Mouse (Mus musculus) cerebellum, adult (tissue): ENCODE measurements around the gene Crkl.
A peak's percentile ranks its signal among the peaks of the same experiment; 100 is the strongest.
"Not testable (repeated sequence)": the region's sequence is repeated elsewhere in the genome, so short reads cannot be mapped to it uniquely, and the experiment has no call there.

Experiments
- ATAC-seq: cut with Nextera tagmentation; 2 replicates; pipeline ENCODE4 v1.9.2; 2017; ENCODE audit warnings: mild to moderate bottlenecking, moderate library complexity, mixed read lengths; ENCODE audit not compliant: insufficient number of reproducible peaks, low FRiP score, low TSS enrichment

Crkl gene

DNA sequence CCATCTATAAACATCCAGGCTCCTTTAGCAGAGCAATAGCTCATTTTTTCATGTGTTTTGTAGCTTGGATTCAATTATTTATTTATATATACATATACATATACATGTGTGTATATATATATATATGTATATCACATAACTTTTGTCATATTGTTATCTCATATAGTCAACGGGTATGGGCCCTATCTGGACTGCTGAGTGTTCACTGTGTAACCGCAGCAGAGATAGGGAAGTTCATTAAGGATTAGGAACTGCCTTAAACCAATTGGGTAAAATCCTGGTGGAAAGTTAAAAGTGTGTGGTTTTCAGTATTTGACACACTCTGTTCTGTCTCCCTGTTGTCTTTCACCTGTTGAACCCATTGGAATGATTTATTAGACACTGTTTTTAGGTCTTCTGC, 29.7 kb downstream of the Crkl start:
- ATAC-seq: no peak

DNA sequence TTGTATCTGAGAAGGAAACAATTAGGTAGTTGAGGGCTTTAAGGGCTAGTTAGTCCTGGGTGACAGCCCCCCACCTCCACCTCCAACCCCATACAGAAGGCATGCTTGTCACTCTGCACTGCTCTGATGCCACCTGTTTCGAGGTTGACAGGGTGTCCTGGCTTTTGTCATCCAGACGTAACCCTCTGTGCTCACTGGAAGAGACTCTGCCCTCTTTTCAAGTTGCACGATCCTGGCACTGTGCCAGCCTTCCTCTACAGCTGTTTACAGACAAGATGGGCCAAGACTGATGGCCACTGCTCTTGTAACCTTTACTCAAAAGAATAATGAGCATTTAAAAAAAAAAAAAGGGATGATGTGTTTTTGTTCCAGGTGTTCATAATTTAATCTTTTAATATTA, 34.7 kb downstream of the Crkl start:
- no peak for ATAC-seq

DNA sequence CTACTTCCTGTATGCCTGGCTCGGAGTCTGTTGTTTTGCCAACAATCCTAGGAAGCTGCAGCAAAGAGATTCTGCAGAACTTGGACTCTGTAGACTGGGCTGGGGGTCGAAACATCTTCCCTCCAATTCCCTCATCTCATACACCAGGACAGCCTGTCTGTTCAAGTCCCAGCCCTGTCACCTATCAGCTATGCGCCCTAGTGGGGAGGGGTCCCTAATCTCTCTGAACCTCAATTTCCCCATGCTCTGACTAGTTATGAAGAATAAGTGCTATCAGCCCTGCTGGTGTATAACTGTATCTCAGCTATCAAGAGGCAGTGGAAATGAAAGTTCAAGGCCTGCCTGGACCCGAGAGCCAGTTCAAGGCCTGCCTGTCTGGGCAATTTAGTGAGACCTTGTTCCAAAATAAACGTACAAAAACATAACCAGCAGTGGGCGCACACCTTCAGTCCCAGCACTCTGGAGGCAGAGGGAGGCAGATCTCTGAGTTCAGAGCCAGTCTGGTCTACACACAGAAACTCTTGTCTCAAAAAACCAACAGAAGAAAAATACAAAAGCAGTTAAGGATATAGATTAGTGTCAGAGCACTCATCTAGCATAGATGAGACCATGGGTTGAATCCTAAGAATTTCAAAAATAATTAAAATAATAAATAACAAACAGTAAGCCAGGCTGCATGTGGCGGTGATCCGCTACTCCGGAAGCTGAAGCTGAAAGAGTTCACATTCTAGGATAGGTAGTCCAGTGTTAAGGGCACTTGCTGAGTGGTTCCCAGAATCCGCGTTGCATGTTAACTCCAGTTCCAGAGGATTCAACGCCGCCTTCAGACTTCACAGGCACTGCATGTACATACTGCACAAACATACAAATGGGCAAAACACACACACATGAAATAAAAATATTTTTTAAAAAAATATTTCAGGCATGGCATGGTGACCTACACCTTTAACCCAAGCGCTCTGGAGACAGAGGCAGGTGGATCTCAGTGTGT, 37.0 kb downstream of the Crkl start:
- ATAC-seq: no peak

DNA sequence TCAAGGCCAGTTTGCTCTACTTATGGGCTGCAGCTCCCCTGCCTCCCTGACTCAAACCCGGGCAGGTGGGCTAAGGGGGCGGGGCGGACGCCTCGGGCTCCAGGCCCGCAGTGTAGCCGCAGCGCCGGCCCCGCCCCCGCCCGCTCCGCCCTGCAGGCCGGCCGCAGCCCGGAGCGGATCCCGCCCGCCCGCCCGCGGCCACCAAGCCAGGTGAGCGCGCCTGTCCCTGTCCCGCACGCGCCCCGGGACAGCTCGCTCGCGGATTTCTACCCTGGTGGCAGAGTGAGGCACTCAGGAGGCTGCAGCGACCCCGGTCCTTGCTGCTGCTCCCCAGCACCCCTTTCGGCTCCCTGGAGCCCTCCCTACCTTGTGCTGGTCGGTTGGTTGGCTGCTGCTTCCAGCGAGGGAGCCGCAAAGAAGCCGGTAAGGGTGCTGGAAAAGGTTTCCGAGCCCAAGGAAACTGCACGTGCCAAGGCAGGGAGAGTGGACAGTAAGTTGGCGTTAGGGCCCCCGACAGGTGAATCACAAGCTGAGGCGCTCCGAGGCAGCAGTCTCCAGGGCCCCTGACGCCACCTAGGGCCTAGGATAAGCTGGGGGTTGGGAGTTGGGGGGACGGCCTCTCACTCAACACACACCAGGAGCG, 37.8 kb downstream of the Crkl start, which contains the start of gene Aifm3:
Gene Aifm3, plus strand, starts transcription at position 143 of the 643 bp plus-strand sequence.
- ATAC-seq: peak; percentile 33; the same call in 1 of the 2 replicates

DNA sequence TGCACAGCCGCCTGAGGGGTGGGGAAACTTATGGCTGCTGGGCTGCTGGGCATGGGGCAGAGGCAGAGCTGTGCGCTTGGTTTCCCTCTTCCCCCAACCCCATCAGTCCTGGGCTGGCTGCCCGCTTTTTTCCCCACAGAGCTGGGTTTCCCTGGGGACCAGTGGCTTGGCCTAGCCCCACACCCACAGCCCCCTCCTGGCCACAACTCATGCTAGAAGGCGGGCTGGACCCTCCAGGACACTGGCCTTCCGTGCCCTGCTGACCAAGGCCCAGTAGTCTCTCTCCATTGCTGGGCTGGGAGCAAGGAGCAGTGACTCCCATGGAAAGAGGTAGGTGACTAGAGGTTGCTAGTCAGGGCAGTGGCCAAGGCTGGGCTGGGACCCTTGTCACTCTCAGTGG, 39.4 kb downstream of the Crkl start:
- ATAC-seq: no peak

DNA sequence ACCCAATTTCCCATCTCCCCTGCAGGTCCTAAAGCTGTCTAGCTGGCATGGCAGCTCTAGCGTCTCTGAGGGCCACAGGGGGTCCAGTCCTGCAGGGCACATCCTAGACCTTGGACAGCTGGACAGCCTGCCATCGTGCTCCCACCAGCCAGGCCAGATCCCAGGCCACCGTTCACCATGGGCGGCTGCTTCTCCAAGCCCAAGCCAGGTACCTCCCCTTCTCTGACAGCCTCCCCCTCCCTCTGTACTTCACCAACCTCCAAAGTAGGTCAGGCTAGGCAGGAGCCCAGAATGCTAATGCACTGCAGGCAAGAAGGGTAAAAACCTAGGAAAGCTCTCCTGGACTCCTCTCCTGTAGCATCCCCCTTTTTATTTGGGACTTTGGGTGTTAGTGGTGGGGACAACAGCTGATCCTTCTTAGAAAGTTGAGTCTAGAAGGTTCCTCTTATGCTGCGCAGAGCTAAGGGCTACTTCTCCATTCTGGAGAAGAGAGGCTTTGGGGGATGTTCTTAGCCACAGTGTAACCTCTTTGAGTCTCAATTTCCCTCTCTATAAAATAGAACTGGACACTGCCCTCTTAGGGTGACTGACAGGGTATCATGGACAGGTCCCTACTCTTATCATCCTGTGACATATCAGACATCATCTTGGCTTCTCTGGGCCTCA, 40.2 kb downstream of the Crkl start:
- peak; percentile 78 for ATAC-seq

DNA sequence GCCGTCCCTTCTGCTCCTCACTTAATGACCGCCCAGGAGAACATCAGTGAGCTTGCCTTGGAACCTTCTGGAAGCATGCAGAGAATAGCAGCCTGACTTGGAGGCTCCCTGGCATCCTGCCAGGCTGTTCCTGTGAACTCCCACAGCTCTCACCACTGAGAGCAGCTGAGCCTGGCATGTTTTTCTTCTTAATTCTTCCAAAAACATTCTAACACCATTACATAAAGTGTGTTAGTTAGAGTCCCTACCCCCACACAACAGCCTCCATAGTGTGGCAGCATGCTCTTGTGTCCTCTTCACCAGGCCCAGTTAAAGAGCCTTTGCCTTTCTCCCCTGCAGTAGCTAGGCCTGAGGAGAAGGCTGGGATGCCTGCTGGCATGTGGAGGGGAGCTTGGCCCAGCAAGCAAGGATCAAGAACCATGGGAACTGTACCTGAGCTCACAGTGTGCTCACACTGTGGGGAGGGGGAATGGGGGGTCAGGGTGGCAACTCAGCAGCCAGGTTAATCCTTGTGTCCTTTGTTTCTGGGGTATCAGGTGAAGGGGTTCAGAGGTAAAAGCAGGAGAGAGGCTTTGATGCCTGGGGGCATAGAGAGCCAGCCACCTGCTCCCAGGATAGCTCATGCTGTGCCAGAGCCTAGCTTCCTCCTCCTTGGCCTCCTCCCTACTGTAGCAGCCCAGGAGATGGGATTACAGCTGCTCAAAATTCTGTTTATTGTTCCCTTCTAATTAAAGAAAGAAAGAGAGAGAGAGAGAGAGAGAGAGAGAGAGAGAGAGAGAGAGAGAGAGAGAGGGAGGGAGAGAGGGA, 44.9 kb downstream of the Crkl start:
- ATAC-seq: peak; percentile 36; the same call in 1 of the 2 replicates

DNA sequence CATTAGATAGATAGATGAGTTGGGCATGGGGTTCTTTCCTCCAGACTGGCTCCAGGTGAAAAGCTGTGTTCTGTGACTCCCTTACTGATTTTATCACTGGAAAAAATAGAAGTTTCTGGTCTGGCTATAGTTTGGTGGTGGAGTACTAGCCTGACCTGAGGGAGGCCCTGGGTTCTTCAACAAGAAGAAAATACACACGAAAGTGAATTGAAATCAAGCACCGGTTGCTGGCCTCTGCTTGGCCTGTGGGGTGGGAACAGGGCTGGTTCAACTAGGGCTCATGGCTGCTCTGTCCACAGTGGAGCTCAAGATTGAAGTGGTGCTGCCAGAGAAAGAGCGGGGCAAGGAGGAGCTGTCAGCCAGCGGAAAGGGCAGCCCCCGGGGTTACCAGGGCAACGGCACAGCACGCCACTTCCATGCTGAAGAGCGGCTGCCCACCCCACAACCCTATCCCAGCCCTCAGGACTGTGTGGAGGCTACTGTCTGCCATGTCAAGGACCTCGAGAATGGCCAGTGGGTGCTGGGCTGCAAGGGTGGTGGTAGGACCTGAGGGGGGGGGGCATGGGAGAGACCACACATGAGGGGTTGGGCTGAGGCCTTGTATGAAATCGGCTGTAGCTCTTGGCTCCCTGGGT, 47.6 kb downstream of the Crkl start:
- ATAC-seq: no peak

DNA sequence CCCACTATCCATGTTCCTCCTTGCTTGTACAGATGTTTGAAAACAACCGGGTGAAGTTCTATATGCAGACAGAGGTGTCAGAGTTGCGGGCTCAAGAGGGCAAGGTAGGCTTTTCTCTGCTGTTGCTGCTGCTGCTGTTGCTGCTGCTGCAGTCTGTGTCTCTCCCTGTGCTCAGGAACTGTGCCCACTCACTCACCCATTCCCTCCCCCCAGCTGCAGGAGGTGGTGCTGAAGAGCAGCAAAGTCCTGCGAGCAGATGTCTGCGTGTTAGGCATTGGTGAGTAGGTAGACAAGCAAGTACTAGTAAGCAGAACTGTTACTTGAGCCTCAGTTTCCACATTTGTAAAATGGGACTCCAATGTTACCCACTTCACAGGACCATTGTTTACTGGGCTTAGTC, 50.9 kb downstream of the Crkl start:
- ATAC-seq: no peak

DNA sequence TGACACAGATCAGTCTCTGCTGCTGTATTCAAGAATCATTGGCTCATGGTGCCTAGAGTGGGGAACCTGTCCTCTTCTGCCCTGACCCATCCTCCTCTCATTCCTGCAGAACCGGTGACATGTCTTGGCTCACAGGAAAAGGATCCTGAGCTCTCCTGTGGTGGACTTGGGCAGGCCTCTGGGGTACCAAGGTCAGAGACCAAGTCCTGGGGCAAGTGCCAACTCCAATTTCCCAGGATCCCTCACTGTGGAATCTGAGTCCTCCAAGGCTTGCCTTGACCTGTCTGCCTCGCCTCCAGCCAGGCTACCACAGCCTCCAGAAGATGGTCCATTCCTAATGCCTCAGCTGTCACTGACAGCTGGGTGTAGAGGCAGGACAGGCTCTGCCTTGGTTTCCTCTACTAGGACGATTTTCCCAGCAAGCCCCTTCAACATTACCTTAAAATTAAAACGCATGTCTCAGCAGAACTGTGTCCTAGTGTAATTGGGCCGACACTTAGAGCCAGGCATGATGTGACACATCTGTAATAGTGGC, 55.3 kb downstream of the Crkl start:
- no peak for ATAC-seq

DNA sequence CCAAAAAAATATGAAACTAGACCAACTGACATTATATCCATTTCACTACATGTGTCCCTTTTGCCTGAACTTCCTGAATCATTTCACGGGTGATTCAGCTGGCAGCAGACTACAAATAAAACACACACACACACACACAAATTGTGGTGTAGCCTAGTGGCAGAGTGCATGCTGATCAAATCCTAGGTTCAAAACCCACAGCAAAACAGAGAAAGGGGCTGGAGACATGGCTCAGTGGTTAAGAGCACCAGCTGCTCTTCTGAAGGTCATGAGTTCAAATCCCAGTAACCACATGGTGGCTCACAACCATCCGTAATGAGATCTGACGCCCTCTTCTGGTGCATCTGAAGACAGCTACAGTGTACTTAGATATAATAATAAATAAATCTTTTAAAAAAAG, 56.2 kb downstream of the Crkl start:
- not testable (repeated sequence) for ATAC-seq

DNA sequence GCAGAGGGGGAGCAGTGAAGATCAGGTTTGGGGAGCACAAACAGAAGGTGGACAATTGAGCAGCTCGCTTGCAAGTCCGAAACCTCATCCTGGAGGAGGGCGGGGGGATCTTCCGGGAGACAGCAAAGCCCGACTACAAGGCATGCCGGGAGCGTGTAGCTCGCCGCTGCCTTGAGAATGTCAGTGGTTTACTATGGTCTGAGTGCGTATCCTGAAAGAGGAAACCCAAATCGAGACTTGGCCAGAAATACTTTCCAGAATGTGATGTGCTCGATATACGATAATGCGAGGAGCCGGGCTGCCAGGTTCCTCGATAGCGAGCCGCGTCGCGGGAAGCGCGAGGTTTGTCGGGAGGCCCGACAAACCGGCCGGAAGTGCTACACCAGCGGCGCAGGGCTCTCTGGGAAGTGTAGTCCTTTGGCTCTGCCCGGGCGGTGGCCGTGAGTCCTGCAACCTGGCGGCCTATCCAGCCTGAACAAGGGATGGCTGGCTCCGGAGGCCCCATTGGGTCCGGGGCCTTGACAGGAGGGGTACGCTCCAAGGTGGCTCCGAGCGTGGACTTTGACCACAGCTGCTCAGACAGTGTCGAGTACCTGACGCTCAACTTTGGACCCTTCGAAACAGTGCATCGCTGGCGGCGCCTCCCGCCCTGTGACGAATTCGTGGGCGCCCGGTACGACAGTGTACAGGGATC, 56.9 kb downstream of the Crkl start, which contains the start of gene Lztr1:
Gene Lztr1, plus strand, starts transcription at position 143 of the 694 bp plus-strand sequence.
- ATAC-seq: peak; percentile 94

DNA sequence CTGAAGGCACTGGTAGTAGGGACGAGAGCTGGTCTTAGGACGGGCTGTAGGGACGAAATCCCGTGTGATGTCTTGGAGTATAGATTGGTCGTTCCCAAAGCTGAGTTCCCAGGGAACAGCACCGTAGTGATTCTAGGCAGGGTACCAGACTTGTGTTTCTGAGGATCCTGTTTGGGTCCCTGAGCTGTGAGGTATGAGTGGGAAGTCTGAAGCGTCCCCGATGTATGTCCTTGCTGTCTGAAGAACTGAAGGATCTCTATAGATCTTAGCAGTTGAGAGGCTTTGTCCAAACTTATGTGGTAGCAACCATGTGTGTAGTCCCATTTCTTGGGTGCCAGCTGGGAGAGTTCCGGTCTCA, 57.4 kb downstream of the Crkl start:
- ATAC-seq: no peak

DNA sequence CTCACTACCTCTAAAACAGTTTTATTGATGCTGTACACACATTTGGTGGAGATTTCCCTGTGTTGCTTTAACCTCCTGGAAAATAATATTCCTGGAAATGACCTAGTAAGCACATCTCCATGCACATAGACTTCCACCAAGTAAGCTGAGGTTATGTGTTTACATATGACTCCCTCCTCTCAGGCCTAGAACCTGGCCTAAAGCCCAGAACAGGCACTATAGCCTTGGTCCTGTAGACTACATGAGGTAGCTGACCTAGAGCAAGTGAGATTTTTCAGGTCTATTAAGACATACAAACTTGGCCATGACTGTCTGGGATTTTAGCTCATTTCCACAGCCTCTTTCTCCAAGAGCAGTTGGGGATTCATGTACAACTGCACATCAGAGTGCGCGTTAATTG, 58.4 kb downstream of the Crkl start:
- no peak for ATAC-seq

DNA sequence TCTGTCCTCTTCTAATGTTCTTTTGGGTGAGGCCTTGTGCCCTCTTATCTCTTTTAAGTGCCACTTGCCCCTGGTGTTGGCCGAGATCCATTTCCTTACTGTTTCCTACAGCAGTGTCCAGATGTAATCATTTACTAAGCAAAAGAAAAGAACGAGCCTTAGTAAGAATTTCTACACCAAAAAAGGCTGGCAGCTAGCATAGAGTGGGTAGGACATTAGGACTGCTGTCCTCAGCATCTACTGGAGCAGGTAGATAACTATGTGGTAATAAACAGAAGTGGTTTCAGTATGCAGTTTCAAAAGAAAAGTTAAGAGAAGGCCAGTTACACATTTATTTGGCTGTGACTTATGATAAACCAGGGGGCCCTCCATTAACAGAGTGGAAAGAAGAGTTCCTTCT, 58.9 kb downstream of the Crkl start:
- no peak for ATAC-seq

DNA sequence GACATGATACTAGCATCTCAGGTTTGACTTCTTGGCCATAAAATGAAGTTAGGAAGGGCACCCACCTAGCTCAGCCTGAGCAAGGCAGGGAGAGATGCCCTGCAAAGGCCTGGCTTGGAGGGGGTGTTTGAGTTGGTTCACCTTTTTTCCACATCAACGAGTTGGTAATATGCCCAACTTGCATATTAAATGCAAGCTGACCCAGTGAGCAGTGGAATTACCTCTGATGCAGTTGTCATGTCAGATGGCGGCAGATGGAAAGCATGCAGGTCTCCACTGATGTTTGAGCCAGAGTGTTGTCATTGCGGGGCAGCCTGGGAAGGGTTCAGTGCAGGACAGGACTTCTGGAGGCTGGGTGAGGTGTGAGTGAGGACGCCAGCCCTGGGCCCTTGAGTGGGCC, 59.6 kb downstream of the Crkl start:
- ATAC-seq: no peak

DNA sequence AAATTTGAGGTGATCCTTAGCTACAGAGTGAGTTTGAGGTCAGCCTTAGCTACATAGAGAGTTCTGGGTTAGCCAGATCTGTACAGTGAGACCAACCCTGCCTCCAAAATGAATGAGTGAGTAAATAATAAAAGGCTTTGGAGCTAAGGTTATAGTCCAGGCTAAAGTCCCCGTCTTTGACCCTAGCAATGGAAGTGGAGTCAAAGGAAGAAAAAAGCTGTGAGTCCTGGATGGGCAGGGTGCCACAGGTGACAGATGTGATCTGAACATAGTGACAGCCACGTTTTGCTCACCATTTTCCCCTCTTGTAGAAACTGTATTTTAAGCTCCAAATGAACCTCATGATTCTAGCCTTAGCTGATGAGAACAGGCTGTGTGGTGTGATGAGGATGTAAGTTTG, 67.1 kb downstream of the Crkl start:
- no peak for ATAC-seq

DNA sequence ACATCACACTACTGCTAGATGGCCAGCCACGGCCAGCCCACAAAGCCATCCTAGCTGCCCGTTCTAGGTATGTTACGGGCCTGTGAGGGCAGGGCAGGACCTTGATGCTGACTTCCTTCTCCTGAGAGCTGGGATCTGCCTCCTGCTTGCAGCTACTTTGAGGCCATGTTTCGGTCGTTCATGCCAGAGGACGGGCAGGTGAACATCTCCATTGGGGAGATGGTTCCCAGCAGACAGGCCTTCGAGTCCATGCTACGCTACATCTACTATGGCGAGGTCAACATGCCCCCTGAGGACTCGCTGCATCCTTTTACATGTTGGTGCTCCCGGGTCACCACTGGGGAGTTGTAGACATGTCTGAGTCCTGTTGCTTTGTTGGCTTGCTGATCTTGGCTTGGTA, 72.4 kb downstream of the Crkl start:
- ATAC-seq: no peak

DNA sequence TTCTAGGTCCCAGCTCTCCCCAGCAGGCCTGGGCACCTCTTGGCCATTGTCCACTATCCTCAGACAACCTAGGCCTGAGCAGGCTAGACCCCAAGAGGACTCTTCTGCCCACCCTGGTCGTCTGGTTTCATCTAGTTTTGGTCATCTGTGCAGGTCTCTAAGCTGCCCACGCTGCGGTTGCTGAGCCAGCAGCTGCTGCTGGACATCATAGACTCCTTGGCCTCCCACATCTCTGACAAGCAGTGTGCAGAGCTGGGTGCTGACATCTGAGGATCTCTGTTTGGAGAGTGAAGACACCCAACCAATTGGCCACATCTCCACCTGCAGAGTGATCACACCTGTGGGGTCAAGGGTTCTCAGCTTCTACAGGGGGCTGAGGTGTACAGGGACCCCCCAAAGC, 73.7 kb downstream of the Crkl start:
- no peak for ATAC-seq
